Mouse (Mus musculus): ENCODE results near the gene Col16a1. TPM values are rescaled to one million over a fixed set of nuclear protein-coding genes. Genes with fewer than 3 reads are reported as not detected.

The Col16a1 gene
- polyA plus RNA-seq, 1 experiment from 2014 or later: 57.4 TPM

GRCm38 (mm10) chr4:130073367-130073766 lies 25.7 kb downstream of the Col16a1 start:
- H3K27me3 ChIP-seq: peaks cover 18% of the 10 kb centered on the region
- H3K4me2 ChIP-seq: no peak overlapping the region
- no peaks in the 10 kb centered on the region for H3K36me3 ChIP-seq
- 82% methylated on average over 4 of the region's 4 CpGs for WGBS
- ATAC-seq (replicated peaks; ENCODE audit: low FRiP score): no peak
- H3K9me3 ChIP-seq (replicated peaks): no peaks in the 10 kb centered on the region
- H3K4me1 ChIP-seq: peaks cover 16% of the 10 kb centered on the region
- no peak overlapping the region for H3K4me3 ChIP-seq (replicated peaks)
- no peak overlapping the region for H3K27ac ChIP-seq
- H3K9ac ChIP-seq: no peak overlapping the region

- ATAC-seq (replicated peaks; ENCODE audit: low FRiP score): peak; percentile 31; the same call in 1 of the 2 replicates
- 58% methylated on average over 17 of the region's 17 CpGs for WGBS
Measured at GRCm38 (mm10) chr4:130074761-130075515, 27.3 kb downstream of the Col16a1 start.

GRCm38 (mm10) chr4:130076856-130077255 lies 29.2 kb downstream of the Col16a1 start:
- Histone ChIP-seq H3K27me3 (peaks cover 26% of the 10 kb centered on the region), H3K9ac (no peak overlapping the region), H3K4me1 (peaks cover 22% of the 10 kb centered on the region), H3K4me3 (replicated peaks) (no peak overlapping the region), H3K27ac (no peak overlapping the region), H3K36me3 (no peaks in the 10 kb centered on the region), H3K4me2 (no peak overlapping the region), H3K9me3 (replicated peaks) (no peaks in the 10 kb centered on the region)
- WGBS: 69% methylated on average over 8 of the region's 8 CpGs
- no peak for ATAC-seq (replicated peaks; ENCODE audit: low FRiP score)

More at GRCm38 (mm10) chr4:130074761-130075515, 27.3 kb downstream of the Col16a1 start:
- Histone ChIP-seq H3K4me1 (peaks cover 16% of the 10 kb centered on the region), H3K36me3 (no peaks in the 10 kb centered on the region), H3K27me3 (peaks cover 26% of the 10 kb centered on the region), H3K9me3 (replicated peaks) (no peaks in the 10 kb centered on the region), H3K4me2 (no peak overlapping the region), H3K9ac (no peak overlapping the region), H3K27ac (no peak overlapping the region), H3K4me3 (replicated peaks) (no peak overlapping the region)

- no peak overlapping the region for H3K9ac ChIP-seq
- no peak for ATAC-seq (replicated peaks; ENCODE audit: low FRiP score)
Measured at GRCm38 (mm10) chr4:130078816-130079485, 31.3 kb downstream of the Col16a1 start.

GRCm38 (mm10) chr4:130079521-130079920 lies 31.9 kb downstream of the Col16a1 start:
- Histone ChIP-seq H3K9ac (no peak overlapping the region), H3K27me3 (peaks cover 26% of the 10 kb centered on the region), H3K27ac (no peak overlapping the region), H3K4me3 (replicated peaks) (no peak overlapping the region), H3K4me2 (no peak overlapping the region), H3K4me1 (peaks cover 22% of the 10 kb centered on the region), H3K9me3 (replicated peaks) (no peaks in the 10 kb centered on the region), H3K36me3 (no peaks in the 10 kb centered on the region)
- ATAC-seq (replicated peaks; ENCODE audit: low FRiP score): no peak
- 58% methylated on average over 3 of the region's 3 CpGs for WGBS

More at GRCm38 (mm10) chr4:130078816-130079485, 31.3 kb downstream of the Col16a1 start:
- Histone ChIP-seq H3K4me1 (peaks cover 22% of the 10 kb centered on the region), H3K4me3 (replicated peaks) (no peak overlapping the region), H3K9me3 (replicated peaks) (no peaks in the 10 kb centered on the region), H3K4me2 (no peak overlapping the region), H3K27ac (no peak overlapping the region), H3K36me3 (no peaks in the 10 kb centered on the region), H3K27me3 (peaks cover 26% of the 10 kb centered on the region)
- WGBS: 51% methylated on average over 17 of the region's 17 CpGs

- 72% methylated on average over 19 of the region's 19 CpGs for WGBS
- peaks cover 24% of the 10 kb centered on the region for H3K27me3 ChIP-seq
- ATAC-seq (replicated peaks; ENCODE audit: low FRiP score): no peak
- peaks cover 19% of the 10 kb centered on the region for H3K4me1 ChIP-seq
- no peak overlapping the region for H3K27ac ChIP-seq
- no peak overlapping the region for H3K9ac ChIP-seq
- H3K9me3 ChIP-seq (replicated peaks): no peaks in the 10 kb centered on the region
- H3K4me2 ChIP-seq: no peak overlapping the region
- H3K4me3 ChIP-seq (replicated peaks): no peak overlapping the region
- no peaks in the 10 kb centered on the region for H3K36me3 ChIP-seq
Measured at GRCm38 (mm10) chr4:130081345-130082190, 33.9 kb downstream of the Col16a1 start.

GRCm38 (mm10) chr4:130082211-130082610 lies 34.6 kb downstream of the Col16a1 start:
- Histone ChIP-seq H3K4me3 (replicated peaks) (no peak overlapping the region), H3K27ac (no peak overlapping the region), H3K4me2 (no peak overlapping the region), H3K27me3 (peaks cover 22% of the 10 kb centered on the region), H3K9ac (no peak overlapping the region), H3K4me1 (peaks cover 19% of the 10 kb centered on the region), H3K9me3 (replicated peaks) (no peaks in the 10 kb centered on the region), H3K36me3 (no peaks in the 10 kb centered on the region)
- 39% methylated on average over 9 of the region's 9 CpGs for WGBS
- no peak for ATAC-seq (replicated peaks; ENCODE audit: low FRiP score)

GRCm38 (mm10) chr4:130084331-130084945 lies 36.8 kb downstream of the Col16a1 start:
- Histone ChIP-seq H3K36me3 (no peaks in the 10 kb centered on the region), H3K9ac (no peak overlapping the region), H3K4me3 (replicated peaks) (no peak overlapping the region), H3K4me2 (no peak overlapping the region), H3K9me3 (replicated peaks) (no peaks in the 10 kb centered on the region), H3K27ac (peak overlapping the region; percentile 41; the same call in 1 of the 2 replicates), H3K27me3 (peaks cover 21% of the 10 kb centered on the region), H3K4me1 (peaks cover 19% of the 10 kb centered on the region)
- ATAC-seq (replicated peaks; ENCODE audit: low FRiP score): no peak
- 38% methylated on average over 7 of the region's 7 CpGs for WGBS

GRCm38 (mm10) chr4:130085246-130085820 lies 37.7 kb downstream of the Col16a1 start:
- WGBS: 65% methylated on average over 12 of the region's 12 CpGs
- H3K9ac ChIP-seq: no peak overlapping the region
- no peak for ATAC-seq (replicated peaks; ENCODE audit: low FRiP score)

GRCm38 (mm10) chr4:130087293-130087692 lies 39.7 kb downstream of the Col16a1 start:
- Histone ChIP-seq H3K27ac (no peak overlapping the region), H3K9me3 (replicated peaks) (no peaks in the 10 kb centered on the region)
- 14% methylated on average over 7 of the region's 7 CpGs for WGBS

More at GRCm38 (mm10) chr4:130085246-130085820, 37.7 kb downstream of the Col16a1 start:
- Histone ChIP-seq H3K27ac (no peak overlapping the region), H3K4me2 (no peak overlapping the region), H3K9me3 (replicated peaks) (no peaks in the 10 kb centered on the region), H3K4me1 (peaks cover 19% of the 10 kb centered on the region), H3K4me3 (replicated peaks) (no peak overlapping the region), H3K36me3 (no peaks in the 10 kb centered on the region), H3K27me3 (peaks cover 21% of the 10 kb centered on the region)

GRCm38 (mm10) chr4:130095137-130095536 lies 47.5 kb downstream of the Col16a1 start:
- Histone ChIP-seq H3K9me3 (replicated peaks) (no peaks in the 10 kb centered on the region), H3K9ac (no peak overlapping the region), H3K4me3 (replicated peaks) (no peak overlapping the region), H3K4me2 (no peak overlapping the region), H3K4me1 (peaks cover 3% of the 10 kb centered on the region; the same call in 1 of the 2 replicates), H3K27me3 (peaks cover 4% of the 10 kb centered on the region; the same call in 1 of the 2 replicates), H3K27ac (no peak overlapping the region), H3K36me3 (no peaks in the 10 kb centered on the region)
- WGBS: 72% methylated on average over 3 of the region's 3 CpGs
- no peak for ATAC-seq (replicated peaks; ENCODE audit: low FRiP score)

More at GRCm38 (mm10) chr4:130087293-130087692, 39.7 kb downstream of the Col16a1 start:
- no peak overlapping the region for H3K4me3 ChIP-seq (replicated peaks)
- H3K9ac ChIP-seq: no peak overlapping the region
- peaks cover 21% of the 10 kb centered on the region for H3K27me3 ChIP-seq
- H3K36me3 ChIP-seq: no peaks in the 10 kb centered on the region
- no peak overlapping the region for H3K4me2 ChIP-seq
- ATAC-seq (replicated peaks; ENCODE audit: low FRiP score): peak; percentile 38; the same call in 1 of the 2 replicates
- peaks cover 13% of the 10 kb centered on the region for H3K4me1 ChIP-seq
